Mouse (Mus musculus) forebrain, embryonic 16.5 days (tissue): ENCODE results near the gene Hps5. TPM values are rescaled to one million over a fixed set of nuclear protein-coding genes. Genes with fewer than 3 reads are reported as not detected.

Experiments used
- ATAC-seq: fragments of 200-750 bp; cut with Nextera tagmentation; 2 replicates; pipeline ENCODE4 v1.8.0; 2017; ENCODE audit warnings: mild to moderate bottlenecking, moderate library complexity
- H3K27ac ChIP-seq: fragments of 300-500 bp; sonication (generic); 2 replicates; pipeline ENCODE4 v1.5.1; 2014; ENCODE audit warnings: low read length, control low read depth
- H3K27me3 ChIP-seq: fragments of 300-500 bp; sonication (generic); replicated peaks from 2 replicates; pipeline ENCODE4 v1.6.1; 2014; ENCODE audit warnings: low read length; ENCODE audit not compliant: control insufficient read depth, insufficient read depth
- H3K36me3 ChIP-seq: fragments of 300-500 bp; sonication (generic); 2 replicates; pipeline ENCODE4 v1.6.1; 2014; ENCODE audit not compliant: control insufficient read depth, insufficient read depth
- H3K4me1 ChIP-seq: fragments of 300-500 bp; sonication (generic); replicated peaks from 2 replicates; pipeline ENCODE4 v1.6.1; 2014; ENCODE audit warnings: low read length; ENCODE audit not compliant: control insufficient read depth, insufficient read depth
- H3K4me2 ChIP-seq: fragments of 300-500 bp; sonication (generic); 2 replicates; pipeline ENCODE4 v1.6.1; 2014; ENCODE audit warnings: mild to moderate bottlenecking, low read length, control low read depth
- H3K4me3 ChIP-seq: fragments of 300-500 bp; sonication (generic); replicated peaks from 2 replicates; pipeline ENCODE4 v1.5.1; 2014; ENCODE audit warnings: mild to moderate bottlenecking, low read length, control low read depth
- H3K9ac ChIP-seq: fragments of 300-500 bp; sonication (generic); replicated peaks from 2 replicates; pipeline ENCODE4 v1.6.1; 2014; ENCODE audit warnings: low read depth, low read length, control low read depth
- H3K9me3 ChIP-seq: fragments of 300-500 bp; sonication (generic); 2 replicates; pipeline ENCODE4 v1.6.1; 2016; ENCODE audit warnings: low read length; ENCODE audit not compliant: control insufficient read depth
- WGBS: fragments of 180-500 bp; shearing (Covaris S2); extraction: QIAGEN DNeasy Blood & Tissue Kit; methylation state at CpG from one replicate; pipeline ENCODE4 v1.1.7; 2014; 5-methylcytosine and 5-hydroxymethylcytosine counted together
- polyA plus RNA-seq: library from polyadenylated mRNA; unstranded; fragments of >200 nt; fragmentation: Nextera tagmentation; extraction: Ambion mirVana; gene quantifications from 2 replicates; pipeline ENCODE4 v1.2.1, GENCODE M21; 2015

The Hps5 gene
- polyA plus RNA-seq, 1 experiment from 2014 or later: 16.9 TPM

GRCm38 (mm10) chr7:46724396-46724795, 71.5 kb downstream of the Hps5 start:
- H3K4me2 ChIP-seq: no peak overlapping the region
- no peak overlapping the region for H3K9ac ChIP-seq
- peaks cover 3% of the 10 kb centered on the region; the same call in 1 of the 2 replicates for H3K4me1 ChIP-seq
- H3K4me3 ChIP-seq: no peak overlapping the region
- no peaks in the 10 kb centered on the region for H3K9me3 ChIP-seq
- ATAC-seq: no peak
- H3K27me3 ChIP-seq: no peaks in the 10 kb centered on the region
- H3K36me3 ChIP-seq: no peaks in the 10 kb centered on the region
- 66% methylated on average over 5 of the region's 5 CpGs for WGBS
- no peak overlapping the region for H3K27ac ChIP-seq

GRCm38 (mm10) chr7:46723849-46724248, 72.0 kb downstream of the Hps5 start:
- no peaks in the 10 kb centered on the region for H3K9me3 ChIP-seq
- H3K9ac ChIP-seq: no peak overlapping the region
- no peak overlapping the region for H3K4me3 ChIP-seq
- ATAC-seq: no peak
- H3K4me2 ChIP-seq: no peak overlapping the region
- no peaks in the 10 kb centered on the region for H3K27me3 ChIP-seq
- H3K4me1 ChIP-seq: peaks cover 3% of the 10 kb centered on the region; the same call in 1 of the 2 replicates
- H3K27ac ChIP-seq: no peak overlapping the region
- WGBS: 94% methylated on average over 3 of the region's 3 CpGs
- H3K36me3 ChIP-seq: no peaks in the 10 kb centered on the region

- H3K27ac ChIP-seq: no peak overlapping the region
- H3K4me1 ChIP-seq: peaks cover 7% of the 10 kb centered on the region
- ATAC-seq: no peak
- no peak overlapping the region for H3K4me2 ChIP-seq
- no peaks in the 10 kb centered on the region for H3K36me3 ChIP-seq
- H3K4me3 ChIP-seq: no peak overlapping the region
- no peaks in the 10 kb centered on the region for H3K9me3 ChIP-seq
- no peak overlapping the region for H3K9ac ChIP-seq
- H3K27me3 ChIP-seq: no peaks in the 10 kb centered on the region
- WGBS: 99% methylated on average over 6 of the region's 6 CpGs
Observed at GRCm38 (mm10) chr7:46723354-46723753, 72.5 kb downstream of the Hps5 start.

GRCm38 (mm10) chr7:46720460-46720859, 75.4 kb downstream of the Hps5 start:
- 67% methylated on average over 9 of the region's 9 CpGs for WGBS
- Histone ChIP-seq H3K9me3 (no peaks in the 10 kb centered on the region), H3K27me3 (no peaks in the 10 kb centered on the region), H3K36me3 (no peaks in the 10 kb centered on the region), H3K4me3 (no peak overlapping the region), H3K27ac (no peak overlapping the region), H3K4me2 (no peak overlapping the region), H3K9ac (no peak overlapping the region), H3K4me1 (peaks cover 10% of the 10 kb centered on the region)
- ATAC-seq: peak; percentile 39; the same call in 1 of the 2 replicates

GRCm38 (mm10) chr7:46719526-46719925, 76.3 kb downstream of the Hps5 start:
- no peak overlapping the region for H3K27ac ChIP-seq
- WGBS: 83% methylated on average over 7 of the region's 7 CpGs
- no peaks in the 10 kb centered on the region for H3K36me3 ChIP-seq
- H3K27me3 ChIP-seq: no peaks in the 10 kb centered on the region
- no peaks in the 10 kb centered on the region for H3K9me3 ChIP-seq
- H3K4me1 ChIP-seq: peaks cover 10% of the 10 kb centered on the region
- no peak overlapping the region for H3K9ac ChIP-seq
- no peak overlapping the region for H3K4me3 ChIP-seq
- no peak for ATAC-seq
- H3K4me2 ChIP-seq: no peak overlapping the region

GRCm38 (mm10) chr7:46718591-46719270, 77.1 kb downstream of the Hps5 start:
- Histone ChIP-seq H3K9me3 (no peaks in the 10 kb centered on the region), H3K4me1 (peaks cover 10% of the 10 kb centered on the region), H3K27ac (peak overlapping the region; percentile 12; the same call in 1 of the 2 replicates), H3K27me3 (no peaks in the 10 kb centered on the region), H3K4me2 (no peak overlapping the region), H3K9ac (no peak overlapping the region), H3K4me3 (no peak overlapping the region), H3K36me3 (no peaks in the 10 kb centered on the region)
- 70% methylated on average over 7 of the region's 7 CpGs for WGBS
- ATAC-seq: peak; percentile 93

GRCm38 (mm10) chr7:46716897-46717296, 79.0 kb downstream of the Hps5 start:
- no peak overlapping the region for H3K9ac ChIP-seq
- no peaks in the 10 kb centered on the region for H3K36me3 ChIP-seq
- no peak overlapping the region for H3K4me3 ChIP-seq
- no peaks in the 10 kb centered on the region for H3K9me3 ChIP-seq
- 53% methylated on average over 5 of the region's 5 CpGs for WGBS
- H3K27ac ChIP-seq: no peak overlapping the region
- H3K4me2 ChIP-seq: no peak overlapping the region
- ATAC-seq: no peak
- peaks cover 10% of the 10 kb centered on the region for H3K4me1 ChIP-seq
- no peaks in the 10 kb centered on the region for H3K27me3 ChIP-seq

- Histone ChIP-seq H3K4me2 (no peak within 1 kb of the TSS), H3K4me3 (no peak within 1 kb of the TSS), H3K4me1 (peaks cover 10% of the 10 kb centered on the region), H3K27me3 (no peaks in the 10 kb centered on the region), H3K27ac (no peak within 1 kb of the TSS), H3K9me3 (no peaks in the 10 kb centered on the region), H3K9ac (no peak within 1 kb of the TSS), H3K36me3 (no peaks in the 10 kb centered on the region)
- WGBS: 92% methylated on average over 5 of the region's 5 CpGs
- no peak for ATAC-seq
Observed at GRCm38 (mm10) chr7:46715600-46715999, 80.3 kb downstream of the Hps5 start, which contains the start of gene Saa3. TSS of gene Saa3 (minus strand) at chr7:46715700.

- Histone ChIP-seq H3K27me3 (no peaks in the 10 kb centered on the region), H3K4me2 (no peak overlapping the region), H3K27ac (no peak overlapping the region), H3K4me1 (peaks cover 11% of the 10 kb centered on the region), H3K9ac (no peak overlapping the region), H3K36me3 (no peaks in the 10 kb centered on the region), H3K9me3 (no peaks in the 10 kb centered on the region), H3K4me3 (no peak overlapping the region)
- 33% methylated on average over 6 of the region's 6 CpGs for WGBS
- no peak for ATAC-seq
Observed at GRCm38 (mm10) chr7:46714518-46714917, 81.3 kb downstream of the Hps5 start.
